Mouse (Mus musculus) kidney, adult 2 months (tissue): ENCODE results near the gene Vars.
"Not testable (repeated sequence)": the region's sequence is repeated elsewhere in the genome, so short reads cannot be mapped to it uniquely, and the experiment has no call there.

Source experiments
- CTCF ChIP-seq: fragments of 200-500 bp; conservative IDR thresholded peaks from 2 replicates; pipeline ENCODE4 v1.5.1; 2011; ENCODE audit warnings: low read depth, mild to moderate bottlenecking, control low read depth, low read length, moderate library complexity, mixed read lengths; ENCODE audit not compliant: insufficient read depth, insufficient read length
- POLR2A ChIP-seq: fragments of 200-500 bp; IDR thresholded peaks from one replicate; pipeline ENCODE4 v1.6.1; 2011; ENCODE audit warnings: low read depth, low read length, control low read depth

DNA sequence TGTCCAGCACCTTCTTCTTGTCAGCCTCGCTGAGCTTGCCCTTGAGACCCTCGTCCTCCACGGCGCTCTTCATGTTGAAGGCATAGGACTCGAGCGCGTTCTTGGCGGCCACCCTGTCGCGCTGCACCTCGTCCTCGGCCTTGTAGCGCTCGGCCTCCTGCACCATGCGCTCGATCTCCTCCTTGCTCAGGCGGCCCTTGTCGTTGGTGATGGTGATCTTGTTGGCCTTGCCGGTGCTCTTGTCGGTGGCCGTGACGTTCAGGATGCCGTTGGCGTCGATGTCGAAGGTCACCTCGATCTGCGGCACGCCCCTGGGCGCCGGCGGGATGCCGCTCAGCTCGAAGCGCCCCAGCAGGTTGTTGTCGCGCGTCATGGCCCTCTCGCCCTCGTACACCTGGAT is 43.5 kb upstream of the Vars start:
- not testable (repeated sequence) for TF ChIP-seq CTCF, POLR2A
